Mouse (Mus musculus) spleen, adult 12 weeks (tissue): Measurements from ENCODE around the gene Epas1.

Experiments used
- DNase-seq: peaks from one replicate; pipeline ENCODE4 v3.0.0; 2022; ENCODE audit warnings: low spot score

Epas1 gene

GRCm38 (mm10) chr17:86828500-86828899 is 75.0 kb downstream of the Epas1 start:
- DNase-seq = no peak

GRCm38 (mm10) chr17:86829383-86830175 is 76.1 kb downstream of the Epas1 start:
- no peak for DNase-seq

GRCm38 (mm10) chr17:86830893-86831292 is 77.4 kb downstream of the Epas1 start:
- no peak for DNase-seq

- no peak for DNase-seq
Measured at GRCm38 (mm10) chr17:86832562-86833327, 79.2 kb downstream of the Epas1 start.

GRCm38 (mm10) chr17:86833945-86834344 is 80.4 kb downstream of the Epas1 start:
- no peak for DNase-seq

- DNase-seq = no peak
Measured at GRCm38 (mm10) chr17:86839308-86839707, 85.8 kb downstream of the Epas1 start.

GRCm38 (mm10) chr17:86850700-86851337 is 97.3 kb downstream of the Epas1 start:
- no peak for DNase-seq

GRCm38 (mm10) chr17:86851782-86852181 is 98.3 kb downstream of the Epas1 start:
- no peak for DNase-seq

- no peak for DNase-seq
Measured at GRCm38 (mm10) chr17:86852591-86853031, 99.1 kb downstream of the Epas1 start.

- no peak for DNase-seq
Measured at GRCm38 (mm10) chr17:86870586-86870985, 117.1 kb downstream of the Epas1 start.

GRCm38 (mm10) chr17:86872643-86873042 is 119.1 kb downstream of the Epas1 start:
- DNase-seq = no peak

GRCm38 (mm10) chr17:86876940-86877339 is 123.4 kb downstream of the Epas1 start:
- no peak for DNase-seq

- no peak for DNase-seq
Measured at GRCm38 (mm10) chr17:86877747-86878146, 124.2 kb downstream of the Epas1 start.

- DNase-seq = no peak
Measured at GRCm38 (mm10) chr17:86880056-86880455, 126.6 kb downstream of the Epas1 start.

GRCm38 (mm10) chr17:86880461-86881044 is 127.1 kb downstream of the Epas1 start:
- no peak for DNase-seq
